In genomic region chr4:145214786-145215174, GRCm38 (mm10) we compare ENCODE assay signal across 9 mouse cellular contexts. TPM values are rescaled to one million over a fixed set of nuclear protein-coding genes. Genes with fewer than 3 reads are reported as not detected.
DNase-seq lines count a peak whose midpoint lies in the region; ATAC-seq and TF ChIP-seq lines count a peak whose summit lies in the region.
"Had no signal": no experiment of that assay in that cellular context is flagged by ENCODE, and none has a peak within 500 bp of the region (broad histone marks: within the 10 kb centered on the region; RNA-seq: fewer than 3 reads in every experiment).

No protein-coding gene starts in this region.

- H3K4me1 ChIP-seq in heart, adult 2 months (ENCODE audit: control insufficient read depth, insufficient read depth, low read length) = peaks cover 14% of the 10 kb centered on the region
- peaks cover 57% of the 10 kb centered on the region for H3K4me1 ChIP-seq in E14TG2a.4 (replicated peaks; ENCODE audit: low read depth, low read length)
- no peaks in the 10 kb centered on the region for H3K4me1 ChIP-seq in forebrain, embryonic 14.5 days (ENCODE audit: control insufficient read depth, insufficient read depth, low read length)
- peaks cover 8% of the 10 kb centered on the region for H3K4me1 ChIP-seq in liver, postnatal 0 days (ENCODE audit: insufficient read depth)
- H3K4me1 ChIP-seq in cerebellum, adult 2 months (ENCODE audit: control insufficient read depth, insufficient read depth, low read length) = no peaks in the 10 kb centered on the region
- H3K4me1 ChIP-seq: embryonic facial prominence, embryonic 13.5 days had no signal

- TF ChIP-seq POLR2A in heart, adult 2 months (IDR thresholded peaks at IDR 0.05; ENCODE audit: insufficient read depth, low read depth, low read length) = no peak
- no peak for TF ChIP-seq POLR2A in cerebellum, adult 2 months (IDR thresholded peaks at IDR 0.05; ENCODE audit: borderline replicate concordance, insufficient read depth, low read length)

- WGBS in heart, adult 2 months = 30% methylated on average over 6 of the region's 6 CpGs
- WGBS in forebrain, embryonic 14.5 days = 57% methylated on average over 6 of the region's 6 CpGs
- 54% methylated on average over 6 of the region's 6 CpGs for WGBS in liver, postnatal 0 days (ENCODE audit: insufficient replicate concordance)
- WGBS in cerebellum, adult 2 months = 15% methylated on average over 6 of the region's 6 CpGs

- no peak overlapping the region for H3K4me3 ChIP-seq in heart, adult 2 months
- peak overlapping the region; percentile 59 for H3K4me3 ChIP-seq in E14TG2a.4 (replicated peaks; ENCODE audit: low read length)
- no peak overlapping the region for H3K4me3 ChIP-seq in forebrain, embryonic 14.5 days (ENCODE audit: low read depth, low read length)
- H3K4me3 ChIP-seq in liver, postnatal 0 days (ENCODE audit: low read depth, low read length) = no peak overlapping the region
- H3K4me3 ChIP-seq in cerebellum, adult 2 months (replicated peaks; ENCODE audit: insufficient read depth, low read depth, low read length) = no peak overlapping the region
- H3K4me3 ChIP-seq: embryonic facial prominence, embryonic 13.5 days had no signal

- no peaks in the 10 kb centered on the region for H3K27me3 ChIP-seq in heart, adult 2 months (ENCODE audit: control insufficient read depth, insufficient read depth, low read length)
- no peaks in the 10 kb centered on the region for H3K27me3 ChIP-seq in E14TG2a.4 (ENCODE audit: insufficient read depth, low read length)
- H3K27me3 ChIP-seq in forebrain, embryonic 14.5 days (replicated peaks; ENCODE audit: control insufficient read depth, insufficient read depth, low read length) = no peaks in the 10 kb centered on the region
- H3K27me3 ChIP-seq in liver, postnatal 0 days (ENCODE audit: insufficient read depth, low read length) = no peaks in the 10 kb centered on the region
- H3K27me3 ChIP-seq in cerebellum, adult 2 months (ENCODE audit: control insufficient read depth, insufficient read depth, low read length) = no peaks in the 10 kb centered on the region
- H3K27me3 ChIP-seq: embryonic facial prominence, embryonic 13.5 days had no signal

- H3K9me3 ChIP-seq in E14TG2a.4 (ENCODE audit: low read length) = peaks cover 10% of the 10 kb centered on the region; the same call in 1 of the 2 replicates
- H3K9me3 ChIP-seq in forebrain, embryonic 14.5 days (replicated peaks; ENCODE audit: control insufficient read depth, low read length) = no peaks in the 10 kb centered on the region
- no peaks in the 10 kb centered on the region for H3K9me3 ChIP-seq in liver, postnatal 0 days (ENCODE audit: low read length)
- H3K9me3 ChIP-seq: embryonic facial prominence, embryonic 13.5 days had no signal

- H3K36me3 ChIP-seq in heart, adult 2 months (ENCODE audit: control insufficient read depth, insufficient read depth, low read length) = no peaks in the 10 kb centered on the region
- peaks cover 44% of the 10 kb centered on the region for H3K36me3 ChIP-seq in E14TG2a.4 (ENCODE audit: insufficient read depth, low read length)
- H3K36me3 ChIP-seq in forebrain, embryonic 14.5 days (ENCODE audit: control insufficient read depth, insufficient read depth, low read length) = no peaks in the 10 kb centered on the region
- peaks cover 29% of the 10 kb centered on the region for H3K36me3 ChIP-seq in liver, postnatal 0 days (replicated peaks; ENCODE audit: insufficient read depth, low read length)
- H3K36me3 ChIP-seq: embryonic facial prominence, embryonic 13.5 days had no signal

- no peak for TF ChIP-seq CTCF in heart, adult 2 months (IDR thresholded peaks at IDR 0.05)
- no peak for TF ChIP-seq CTCF in E14TG2a.4 (conservative IDR thresholded peaks at IDR 0.05; ENCODE audit: low read length)
- no peak for TF ChIP-seq CTCF in liver, postnatal 0 days (IDR thresholded peaks at IDR 0.05; ENCODE audit: low read depth)
- TF ChIP-seq CTCF in cerebellum, adult 2 months (IDR thresholded peaks at IDR 0.05; ENCODE audit: borderline replicate concordance, insufficient read depth, low read depth, low read length) = no peak

- peak; percentile 42; the same call in 1 of the 2 replicates for ATAC-seq in forebrain, embryonic 14.5 days
- ATAC-seq in liver, postnatal 0 days = no peak

- H3K9ac ChIP-seq in heart, adult 2 months (ENCODE audit: low read depth, low read length) = no peak overlapping the region
- H3K9ac ChIP-seq in forebrain, embryonic 14.5 days (ENCODE audit: low read length) = no peak overlapping the region
- no peak overlapping the region for H3K9ac ChIP-seq in liver, postnatal 0 days (replicated peaks)
- H3K9ac ChIP-seq: embryonic facial prominence, embryonic 13.5 days had no signal

- DNase-seq in heart, adult 2 months = no peak
- no peak for DNase-seq in heart, postnatal 10 days
- DNase-seq in forebrain, embryonic 14.5 days (ENCODE audit: low spot score) = no peak
- no peak for DNase-seq in liver, postnatal 0 days
- no peak for DNase-seq in cerebellum, adult 11 months
- DNase-seq in cerebellum, adult 2 months = no peak
- DNase-seq in layer of hippocampus, adult 9-11 months = no peak

- peak overlapping the region; percentile 47 for H3K27ac ChIP-seq in heart, adult 2 months
- no peak overlapping the region for H3K27ac ChIP-seq in forebrain, embryonic 14.5 days (ENCODE audit: low read depth, low read length)
- H3K27ac ChIP-seq in liver, postnatal 0 days (ENCODE audit: low read depth) = 0 out of 2 replicates have a peak overlapping the region, but pooled peaks have one; percentile 29
- H3K27ac ChIP-seq in cerebellum, adult 2 months (ENCODE audit: insufficient read depth, low read length) = no peak overlapping the region
- H3K27ac ChIP-seq: embryonic facial prominence, embryonic 13.5 days had no signal

- no peak overlapping the region for H3K4me2 ChIP-seq in forebrain, embryonic 14.5 days (ENCODE audit: low read length)
- H3K4me2 ChIP-seq in liver, postnatal 0 days (ENCODE audit: low read depth, low read length) = no peak overlapping the region
- H3K4me2 ChIP-seq: embryonic facial prominence, embryonic 13.5 days had no signal

- H3K79me2 ChIP-seq in heart, adult 2 months (replicated peaks; ENCODE audit: control insufficient read depth, insufficient read depth, low read length) = no peaks in the 10 kb centered on the region

- no peak for TF ChIP-seq EP300 in heart, adult 2 months (IDR thresholded peaks at IDR 0.05; ENCODE audit: insufficient read depth, low read depth, low read length)
- no peak for TF ChIP-seq EP300 in liver, postnatal 0 days (IDR thresholded peaks at IDR 0.05; ENCODE audit: low read depth)

- intact Hi-C loops in heart, adult 2 months (cut with DNase I) = loop anchor here (1.0 to 2.0 kb wide), 2 partner anchors 32 to 72 kb away; partner anchors contain the start of gene Tnfrsf1b
- intact Hi-C loops in heart, postnatal 10 days (cut with DNase I) = loop anchor here (1.0 to 2.0 kb wide), 2 partner anchors 32 to 72 kb away; partner anchors contain the start of gene Tnfrsf1b

RNA-seq across cellular contexts. Expression of gene Vps13d, which starts 20.0 kb away (rescaled TPM):
- total RNA-seq in heart, adult 2 months (2021) = 10 to 100 TPM; 65.8 to 77.1 TPM
- polyA plus RNA-seq in heart, adult 2 months (2012; rRNA removed) = 24.8 and 41.5 TPM in 2 replicates
- total RNA-seq in heart, postnatal 10 days (2021) = 10 to 100 TPM; 75.8 to 82.6 TPM
- polyA plus RNA-seq in forebrain, embryonic 14.5 days (2014; fragmentation: Nextera tagmentation; extraction: Ambion mirVana) = 9.0 and 11.6 TPM in 2 replicates
- 6.6 and 7.0 TPM in 2 replicates for polyA plus RNA-seq in liver, postnatal 0 days (2015; fragmentation: Nextera tagmentation; extraction: Ambion mirVana)
- polyA plus RNA-seq in cerebellum, adult 2 months (2012; rRNA removed) = 45.9 and 51.9 TPM in 2 replicates

RNA-seq across cellular contexts. Expression of gene Tnfrsf1b, which starts 31.9 kb away (rescaled TPM):
- total RNA-seq in heart, adult 2 months (2021) = 1 to 10 TPM; 4.8 to 5.4 TPM
- polyA plus RNA-seq in heart, adult 2 months (2012; rRNA removed) = 7.6 and 10.9 TPM in 2 replicates
- 1 to 10 TPM; 5.3 to 7.2 TPM for total RNA-seq in heart, postnatal 10 days (2021)
- 1.9 and 2.6 TPM in 2 replicates for polyA plus RNA-seq in forebrain, embryonic 14.5 days (2014; fragmentation: Nextera tagmentation; extraction: Ambion mirVana)
- polyA plus RNA-seq in liver, postnatal 0 days (2015; fragmentation: Nextera tagmentation; extraction: Ambion mirVana) = 7.2 and 9.4 TPM in 2 replicates
- 1.6 and 1.7 TPM in 2 replicates for polyA plus RNA-seq in cerebellum, adult 2 months (2012; rRNA removed)

Comparison
In these comparisons a context has a peak if more than half of its experiments do, and no peak if none do; other contexts are left out.
1. H3K27ac ChIP-seq: peak in heart, adult 2 months (single experiment) and liver, postnatal 0 days (single experiment); none in forebrain, embryonic 14.5 days (single experiment) and cerebellum, adult 2 months (single experiment).